Mouse (Mus musculus): Measurements from ENCODE around the gene Akap6. TPM values are rescaled to one million over a fixed set of nuclear protein-coding genes. Genes with fewer than 3 reads are reported as not detected.

Akap6 gene
- total RNA-seq, 1 experiment, result 0.09 TPM

- H3K36me3 ChIP-seq (ENCODE audit: control insufficient read depth, insufficient read depth, low read length, poor library complexity, severe bottlenecking), result no peaks in the 10 kb centered on the region
- H3K9ac ChIP-seq (ENCODE audit: insufficient read depth, low read depth, low read length, poor library complexity, severe bottlenecking), result no peak overlapping the region
- no peak overlapping the region for H3K27ac ChIP-seq (ENCODE audit: insufficient read depth, low read depth, low read length, poor library complexity, severe bottlenecking)
- DNase-seq (ENCODE audit: low read depth, low spot score), result no peak
- TF ChIP-seq ZC3H11A (IDR thresholded peaks at IDR 0.05; ENCODE audit: borderline replicate concordance, low read depth, low read length) (no peak), CHD2 (IDR thresholded peaks at IDR 0.05; ENCODE audit: low read depth, low read length) (no peak), ZNF384 (IDR thresholded peaks at IDR 0.05; ENCODE audit: low read depth, low read length) (no peak), MAFK (IDR thresholded peaks at IDR 0.05; ENCODE audit: insufficient read depth, low read depth, low read length) (no peak), HCFC1 (IDR thresholded peaks at IDR 0.05; ENCODE audit: borderline replicate concordance, insufficient read depth, low read length) (no peak)
- no peaks in the 10 kb centered on the region for H3K4me1 ChIP-seq (ENCODE audit: control insufficient read depth in 2 of 2, insufficient read depth in 2 of 2, low read length in 2 of 2, poor library complexity in 1 of 2)
- H3K9me3 ChIP-seq (ENCODE audit: control insufficient read depth, insufficient read depth, low read depth, low read length), result no peaks in the 10 kb centered on the region
- in situ Hi-C loops (cut with MboI; ENCODE audit: low sequenced_read_pairs in 2 of 2, unreplicated experiment in 2 of 2), result loop anchor here in 1 of 2 experiments (25.0 kb wide), 1 partner anchor 820 kb away; the partner anchor contains the start of gene Gpr33
- H3K4me3 ChIP-seq (ENCODE audit: insufficient read depth in 1 of 2, low read depth in 1 of 2, low read length in 2 of 2, poor library complexity in 1 of 2, severe bottlenecking in 1 of 2), result no peak overlapping the region
Observed at GRCm38 (mm10) chr12:52857306-52857705, 158.1 kb downstream of the Akap6 start.

DNA sequence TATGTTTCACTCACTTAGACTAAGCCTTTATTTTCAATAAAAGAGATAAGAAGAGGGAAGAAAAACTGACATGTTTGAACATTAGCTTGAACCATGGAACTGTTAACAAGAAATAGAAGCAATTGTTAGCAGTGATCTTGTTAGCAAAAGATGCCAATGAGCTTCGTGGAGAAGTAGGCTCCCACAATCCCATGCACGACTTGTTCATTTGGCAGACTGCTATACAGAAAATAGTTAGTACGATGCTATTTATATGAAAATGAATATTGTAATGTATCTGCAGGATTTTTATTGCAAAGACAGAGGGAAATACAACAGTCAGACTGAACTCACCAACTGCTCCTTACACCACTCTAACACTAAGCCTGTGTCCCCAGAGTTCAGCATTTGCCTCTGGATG lies 162.7 kb downstream of the Akap6 start:
- Histone ChIP-seq H3K9ac (ENCODE audit: insufficient read depth, low read depth, low read length, poor library complexity, severe bottlenecking) (no peak overlapping the region), H3K36me3 (ENCODE audit: control insufficient read depth, insufficient read depth, low read length, poor library complexity, severe bottlenecking) (no peaks in the 10 kb centered on the region), H3K9me3 (ENCODE audit: control insufficient read depth, insufficient read depth, low read depth, low read length) (no peaks in the 10 kb centered on the region), H3K27ac (ENCODE audit: insufficient read depth, low read depth, low read length, poor library complexity, severe bottlenecking) (no peak overlapping the region), H3K4me3 (ENCODE audit: insufficient read depth in 1 of 2, low read depth in 1 of 2, low read length in 2 of 2, poor library complexity in 1 of 2, severe bottlenecking in 1 of 2) (no peak overlapping the region), H3K4me1 (ENCODE audit: control insufficient read depth in 2 of 2, insufficient read depth in 2 of 2, low read length in 2 of 2, poor library complexity in 1 of 2) (no peaks in the 10 kb centered on the region)
- in situ Hi-C loops (cut with MboI; ENCODE audit: low sequenced_read_pairs in 2 of 2, unreplicated experiment in 2 of 2), result loop anchor here in 1 of 2 experiments (25.0 kb wide), 1 partner anchor 825 kb away; the partner anchor contains the start of gene Gpr33
- DNase-seq (ENCODE audit: low read depth, low spot score), result no peak
- TF ChIP-seq ZNF384 (IDR thresholded peaks at IDR 0.05; ENCODE audit: low read depth, low read length) (no peak), CHD2 (IDR thresholded peaks at IDR 0.05; ENCODE audit: low read depth, low read length) (no peak), HCFC1 (IDR thresholded peaks at IDR 0.05; ENCODE audit: borderline replicate concordance, insufficient read depth, low read length) (no peak), MAFK (IDR thresholded peaks at IDR 0.05; ENCODE audit: insufficient read depth, low read depth, low read length) (no peak), ZC3H11A (IDR thresholded peaks at IDR 0.05; ENCODE audit: borderline replicate concordance, low read depth, low read length) (no peak)

GRCm38 (mm10) chr12:52868000-52868624 lies 168.9 kb downstream of the Akap6 start:
- Histone ChIP-seq H3K36me3 (ENCODE audit: control insufficient read depth, insufficient read depth, low read length, poor library complexity, severe bottlenecking) (no peaks in the 10 kb centered on the region), H3K9me3 (ENCODE audit: control insufficient read depth, insufficient read depth, low read depth, low read length) (no peaks in the 10 kb centered on the region), H3K9ac (ENCODE audit: insufficient read depth, low read depth, low read length, poor library complexity, severe bottlenecking) (no peak overlapping the region), H3K27ac (ENCODE audit: insufficient read depth, low read depth, low read length, poor library complexity, severe bottlenecking) (no peak overlapping the region), H3K4me3 (ENCODE audit: insufficient read depth in 1 of 2, low read depth in 1 of 2, low read length in 2 of 2, poor library complexity in 1 of 2, severe bottlenecking in 1 of 2) (no peak overlapping the region), H3K4me1 (ENCODE audit: control insufficient read depth in 2 of 2, insufficient read depth in 2 of 2, low read length in 2 of 2, poor library complexity in 1 of 2) (no peaks in the 10 kb centered on the region)
- no peak for DNase-seq (ENCODE audit: low read depth, low spot score)
- in situ Hi-C loops (cut with MboI; ENCODE audit: low sequenced_read_pairs in 2 of 2, unreplicated experiment in 2 of 2), result loop anchor here in 1 of 2 experiments (25.0 kb wide), 1 partner anchor 831 kb away; the partner anchor contains the start of gene Gpr33
- no peak for TF ChIP-seq HCFC1 (IDR thresholded peaks at IDR 0.05; ENCODE audit: borderline replicate concordance, insufficient read depth, low read length)
- TF ChIP-seq ZNF384 (IDR thresholded peaks at IDR 0.05; ENCODE audit: low read depth, low read length), result no peak
- no peak for TF ChIP-seq ZC3H11A (IDR thresholded peaks at IDR 0.05; ENCODE audit: borderline replicate concordance, low read depth, low read length)
- no peak for TF ChIP-seq MAFK (IDR thresholded peaks at IDR 0.05; ENCODE audit: insufficient read depth, low read depth, low read length)
- no peak for TF ChIP-seq CHD2 (IDR thresholded peaks at IDR 0.05; ENCODE audit: low read depth, low read length)

GRCm38 (mm10) chr12:52871604-52872003 lies 172.4 kb downstream of the Akap6 start:
- Histone ChIP-seq H3K9ac (ENCODE audit: insufficient read depth, low read depth, low read length, poor library complexity, severe bottlenecking) (no peak overlapping the region), H3K9me3 (ENCODE audit: control insufficient read depth, insufficient read depth, low read depth, low read length) (no peaks in the 10 kb centered on the region), H3K4me1 (ENCODE audit: control insufficient read depth in 2 of 2, insufficient read depth in 2 of 2, low read length in 2 of 2, poor library complexity in 1 of 2) (no peaks in the 10 kb centered on the region), H3K36me3 (ENCODE audit: control insufficient read depth, insufficient read depth, low read length, poor library complexity, severe bottlenecking) (no peaks in the 10 kb centered on the region), H3K4me3 (ENCODE audit: insufficient read depth in 1 of 2, low read depth in 1 of 2, low read length in 2 of 2, poor library complexity in 1 of 2, severe bottlenecking in 1 of 2) (no peak overlapping the region), H3K27ac (ENCODE audit: insufficient read depth, low read depth, low read length, poor library complexity, severe bottlenecking) (no peak overlapping the region)
- in situ Hi-C loops (cut with MboI; ENCODE audit: low sequenced_read_pairs in 2 of 2, unreplicated experiment in 2 of 2), result loop anchor here in 1 of 2 experiments (25.0 kb wide), 1 partner anchor 834 kb away; the partner anchor contains the start of gene Gpr33
- no peak for TF ChIP-seq CHD2 (IDR thresholded peaks at IDR 0.05; ENCODE audit: low read depth, low read length)
- TF ChIP-seq MAFK (IDR thresholded peaks at IDR 0.05; ENCODE audit: insufficient read depth, low read depth, low read length), result no peak
- TF ChIP-seq ZC3H11A (IDR thresholded peaks at IDR 0.05; ENCODE audit: borderline replicate concordance, low read depth, low read length), result no peak
- no peak for TF ChIP-seq HCFC1 (IDR thresholded peaks at IDR 0.05; ENCODE audit: borderline replicate concordance, insufficient read depth, low read length)
- DNase-seq (ENCODE audit: low read depth, low spot score), result no peak
